Comparison of ENCODE assay signal across 22 mouse cellular contexts in the genomic region with DNA sequence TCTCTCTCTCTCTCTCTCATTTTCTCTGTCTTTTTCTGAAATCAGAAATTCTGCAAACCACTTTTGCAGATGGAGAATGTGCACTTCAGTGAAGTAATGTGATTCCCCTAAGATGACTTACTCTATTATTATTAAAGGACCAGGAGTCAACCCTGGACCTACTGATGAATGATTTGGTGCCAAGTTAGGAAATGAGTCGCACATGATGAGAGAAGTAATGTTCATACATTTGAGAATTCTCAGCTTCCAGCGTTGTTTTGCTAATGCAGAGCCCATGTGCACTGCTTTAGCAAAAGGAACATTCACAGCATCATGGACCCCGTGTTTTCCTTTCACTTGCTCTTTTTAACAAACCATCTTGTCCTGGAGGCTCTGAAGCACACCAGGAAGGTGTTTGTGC.
DNase-seq lines count a peak whose midpoint lies in the region; ATAC-seq lines count a peak whose summit lies in the region.
"Had no signal": no experiment of that assay in that cellular context is flagged by ENCODE, and none has a peak within 500 bp of the region (broad histone marks: within the 10 kb centered on the region; RNA-seq: fewer than 3 reads in every experiment).

No protein-coding gene starts in this region.

- no peak overlapping the region for H3K9ac ChIP-seq in limb, embryonic 12.5 days (replicated peaks)
- no peak overlapping the region for H3K9ac ChIP-seq in liver, embryonic 12.5 days

- no peaks in the 10 kb centered on the region for H3K9me3 ChIP-seq in limb, embryonic 12.5 days
- H3K9me3 ChIP-seq in limb, embryonic 10.5 days (replicated peaks), result no peaks in the 10 kb centered on the region
- no peaks in the 10 kb centered on the region for H3K9me3 ChIP-seq in liver, embryonic 12.5 days (replicated peaks)

- no peaks in the 10 kb centered on the region for H3K27me3 ChIP-seq in limb, embryonic 12.5 days
- no peaks in the 10 kb centered on the region for H3K27me3 ChIP-seq in limb, embryonic 10.5 days (ENCODE audit: low read depth, poor library complexity, severe bottlenecking)
- H3K27me3 ChIP-seq in liver, embryonic 12.5 days (replicated peaks), result no peaks in the 10 kb centered on the region
- H3K27me3 ChIP-seq: Patski had no signal

- no peak overlapping the region for H3K4me2 ChIP-seq in limb, embryonic 12.5 days
- no peak overlapping the region for H3K4me2 ChIP-seq in liver, embryonic 12.5 days

- H3K4me3 ChIP-seq in limb, embryonic 12.5 days (replicated peaks), result no peak overlapping the region
- no peak overlapping the region for H3K4me3 ChIP-seq in limb, embryonic 10.5 days
- H3K4me3 ChIP-seq in liver, embryonic 12.5 days, result no peak overlapping the region

- H3K4me1 ChIP-seq in limb, embryonic 12.5 days (replicated peaks), result peaks cover 31% of the 10 kb centered on the region
- H3K4me1 ChIP-seq in limb, embryonic 10.5 days, result peaks cover 14% of the 10 kb centered on the region
- H3K4me1 ChIP-seq in liver, embryonic 12.5 days, result no peaks in the 10 kb centered on the region

- 65% methylated on average over 3 of the region's 3 CpGs for WGBS in limb, embryonic 12.5 days
- 84% methylated on average over 3 of the region's 3 CpGs for WGBS in limb, embryonic 10.5 days
- WGBS in liver, embryonic 12.5 days (ENCODE audit: insufficient replicate concordance), result 58% methylated on average over 3 of the region's 3 CpGs

- H3K36me3 ChIP-seq in limb, embryonic 12.5 days, result no peaks in the 10 kb centered on the region
- no peaks in the 10 kb centered on the region for H3K36me3 ChIP-seq in limb, embryonic 10.5 days
- no peaks in the 10 kb centered on the region for H3K36me3 ChIP-seq in liver, embryonic 12.5 days
- H3K36me3 ChIP-seq: G1E had no signal

- H3K27ac ChIP-seq in limb, embryonic 12.5 days, result peak overlapping the region; percentile 80
- H3K27ac ChIP-seq in limb, embryonic 10.5 days, result no peak overlapping the region
- no peak overlapping the region for H3K27ac ChIP-seq in liver, embryonic 12.5 days

- no peak for ATAC-seq in limb, embryonic 12.5 days (ENCODE audit: insufficient number of reproducible peaks, insufficient read depth, low FRiP score, low TSS enrichment, low read depth)
- ATAC-seq in liver, embryonic 12.5 days, result no peak
- ATAC-seq: activated CD4-positive, CD25-positive, alpha-beta regulatory T cell, adult 4 months; CD4-positive, CD25-positive, alpha-beta regulatory T cell, adult 4 months; Patski had no signal

- DNase-seq in limb, embryonic 10.5 days (ENCODE audit: low spot score), result no peak
- DNase-seq in 3T3-L1 (ENCODE audit: low read depth, low spot score) (peak; percentile 60), NIH3T3 (ENCODE audit: low read depth) (peak; percentile 62)
- DNase-seq in layer of hippocampus, postnatal 36 days, result no peak
- DNase-seq: adrenal gland, adult 2 months; adrenal gland, adult 8-10 months; adrenal gland, postnatal 10 days; adrenal gland, postnatal 14 days; adrenal gland, postnatal 25 days; adrenal gland, postnatal 36 days; B cell, adult 2 months; cerebellum, adult 11 months; cerebellum, adult 11-12 months; cerebellum, adult 18-20 months; cerebellum, adult 2 months; cerebellum, adult 8-10 months had no signal

Comparison
In these comparisons a context has a peak if more than half of its experiments do, and no peak if none do; other contexts are left out.
1. DNase-seq: peak in 3T3-L1 (single experiment) and NIH3T3 (single experiment); none in limb, embryonic 10.5 days (single experiment) and layer of hippocampus, postnatal 36 days (0 of 2).